Mouse (Mus musculus): ENCODE data around the gene Grem2.

- TF ChIP-seq POLR2A (IDR thresholded peaks at IDR 0.05; ENCODE audit: insufficient read depth, low read depth, low read length) = no peak
- no peak for TF ChIP-seq CTCF (IDR thresholded peaks at IDR 0.05)
These were observed 95.1 kb downstream of the Grem2 start for GRCm38 (mm10) chr1:174826562-174826961.
